Mouse (Mus musculus) right cerebral cortex, postnatal 4 days (tissue): ENCODE data around the gene Gm12216.
"Not testable (repeated sequence)": the region's sequence is repeated elsewhere in the genome, so short reads cannot be mapped to it uniquely, and the experiment has no call there.

Experiments
- DNase-seq: peaks from one replicate; pipeline ENCODE4 v3.0.0-alpha.2; 2022

Gene Gm12216

DNA sequence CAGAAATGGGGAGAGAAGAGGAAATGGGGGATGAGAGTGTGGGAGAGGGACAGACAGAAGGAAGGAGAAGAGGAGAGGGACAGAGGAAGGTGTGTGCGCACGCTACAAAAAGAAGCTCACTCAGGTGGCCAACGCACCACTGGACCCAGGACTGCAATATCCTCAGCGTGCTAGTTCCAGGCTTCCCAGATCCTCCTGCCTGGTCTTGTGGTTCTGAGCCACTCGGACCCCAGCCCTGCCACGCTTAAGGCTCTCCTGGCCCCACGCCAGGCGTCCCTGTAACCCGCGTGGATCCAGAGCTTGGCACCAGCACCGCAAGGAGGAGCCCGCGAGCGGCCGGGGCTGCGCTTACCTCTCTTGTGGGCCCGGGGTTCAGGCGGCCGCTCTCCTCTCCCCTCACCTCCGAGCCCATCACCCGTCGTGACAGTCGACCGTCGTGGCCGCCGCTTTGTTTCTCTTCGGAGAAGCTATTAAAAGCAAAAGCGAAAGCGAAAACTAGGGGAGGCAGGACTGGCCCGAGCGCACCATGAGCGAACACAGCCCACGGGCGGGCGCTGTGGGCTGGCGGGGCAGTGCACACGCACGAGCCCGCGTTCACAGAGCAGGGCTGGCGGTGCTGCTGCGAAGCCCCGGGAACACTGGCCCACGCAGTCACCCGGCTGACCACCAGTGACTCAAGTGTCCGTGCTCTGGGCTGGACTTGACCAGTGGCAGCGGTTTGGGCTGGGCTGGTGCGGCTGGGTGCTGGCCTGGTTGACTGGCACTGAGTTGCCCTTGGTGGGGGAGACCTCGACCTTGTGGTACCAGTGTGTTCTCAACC lies at the start of gene Gm12216:
Gene Gm12216 (minus strand): TSS at position 496 of the 820 bp plus-strand sequence.
- DNase-seq, result peak; percentile 18

DNA sequence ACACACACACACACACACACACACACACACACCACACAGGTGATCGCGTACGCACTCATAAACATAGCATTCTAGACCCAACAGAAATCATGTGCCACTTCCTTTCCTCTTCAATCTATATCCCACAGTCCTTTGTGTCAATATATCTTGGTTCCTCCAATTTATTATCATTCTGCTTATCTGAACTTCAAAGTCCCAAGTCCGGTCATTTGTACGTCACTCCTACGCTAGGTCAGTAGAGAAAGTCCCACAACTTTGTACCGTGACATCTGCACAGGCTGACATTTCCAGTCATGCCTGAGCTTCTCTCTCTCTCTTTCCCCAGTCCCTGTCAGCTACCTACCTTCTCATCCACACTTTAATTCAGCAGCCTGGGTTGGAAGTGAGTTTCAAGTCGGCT lies 49.6 kb upstream of the Gm12216 start:
- DNase-seq, result no peak

DNA sequence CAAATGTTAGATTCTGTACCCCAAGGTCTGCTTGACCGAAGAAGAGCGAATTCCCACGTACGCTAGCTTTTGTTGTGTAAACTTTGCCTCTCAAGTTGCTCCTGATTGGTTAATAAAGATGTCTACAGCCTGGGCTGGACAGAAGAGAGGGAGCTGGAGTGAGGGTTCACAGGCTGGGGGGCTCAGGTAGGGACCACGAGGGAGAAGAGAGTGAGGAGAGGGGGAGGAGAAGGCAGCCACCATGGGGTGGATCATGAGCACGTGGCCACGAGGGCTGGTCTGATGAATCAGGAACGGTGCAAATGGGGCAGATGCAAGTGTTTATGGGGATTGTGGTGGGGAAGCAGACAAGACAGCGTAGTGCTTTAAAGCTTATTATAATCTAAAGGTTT lies 45.5 kb upstream of the Gm12216 start:
- no peak for DNase-seq

DNA sequence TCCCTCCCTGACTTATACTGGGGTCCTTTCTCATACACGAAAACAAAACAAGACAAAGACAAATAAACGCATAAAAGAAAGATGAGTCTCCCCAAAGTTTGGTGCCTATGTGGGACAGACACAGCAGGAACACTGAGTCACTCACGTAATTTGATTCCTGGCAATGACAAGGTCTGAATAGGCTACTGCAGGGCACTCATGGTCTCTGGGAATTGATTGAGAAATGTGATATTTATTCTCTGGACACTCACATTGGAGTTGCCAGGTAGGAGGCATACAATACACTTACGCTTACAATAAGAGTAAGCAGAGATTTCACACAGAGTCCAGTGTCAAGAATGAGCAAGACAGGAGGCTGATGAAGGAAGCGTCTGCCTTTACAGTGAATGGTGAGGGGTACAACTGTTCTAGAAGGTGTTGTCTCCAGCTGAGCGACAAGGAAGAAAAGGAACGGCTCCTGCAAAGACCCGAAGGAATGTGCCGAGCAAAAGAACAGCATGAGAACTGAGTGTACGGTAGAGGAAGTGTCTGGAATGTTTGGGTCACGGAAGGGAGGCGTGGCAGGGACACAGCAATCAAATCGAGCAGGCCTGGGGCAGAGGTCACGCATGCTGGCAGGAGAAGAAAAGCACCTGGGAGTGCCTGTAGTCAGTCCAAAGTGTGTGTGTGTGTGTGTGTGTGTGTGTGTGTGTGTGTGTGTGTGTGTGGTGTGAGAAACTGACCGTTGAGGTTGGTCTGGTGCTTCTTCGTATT lies 44.9 kb upstream of the Gm12216 start:
- no peak for DNase-seq

DNA sequence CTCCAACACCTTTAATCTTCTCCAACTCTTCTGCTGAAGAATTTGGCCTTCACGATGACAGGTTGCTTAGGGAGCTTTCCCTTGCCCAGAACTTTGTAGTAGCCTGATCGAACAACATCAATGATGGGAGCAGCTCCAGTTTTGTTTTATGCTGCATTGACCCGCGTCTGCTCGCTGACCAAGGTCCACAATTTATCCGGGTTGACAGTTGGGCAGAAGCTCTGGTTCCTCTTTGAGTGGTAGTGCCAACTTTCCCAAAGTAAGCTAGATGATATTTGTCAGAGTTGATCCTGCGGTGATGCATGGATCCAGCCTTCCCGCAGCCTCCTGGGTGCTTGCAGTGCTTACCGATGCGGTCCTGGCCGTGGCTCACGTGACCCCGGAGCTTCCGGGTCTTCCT lies 43.7 kb upstream of the Gm12216 start:
- no peak for DNase-seq

DNA sequence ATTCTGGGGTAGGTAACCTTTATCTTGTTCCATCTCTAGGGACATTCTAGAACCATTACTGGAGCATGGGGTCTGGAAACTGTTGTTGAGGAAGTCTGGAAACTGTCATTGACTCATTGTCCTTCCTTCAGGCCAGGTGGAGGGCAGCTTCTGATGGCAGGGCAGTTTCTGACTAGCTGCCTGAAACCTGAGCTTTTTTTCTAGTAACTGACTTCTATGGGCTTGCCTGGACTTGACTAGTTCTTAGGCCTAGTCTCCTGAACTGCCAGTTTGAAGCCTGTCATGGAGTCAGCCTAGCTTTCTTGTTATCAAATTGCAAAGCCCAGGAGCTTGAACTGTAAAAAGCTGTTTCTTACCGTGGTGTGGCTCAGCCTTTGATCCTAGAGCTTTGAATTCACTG lies 41.9 kb upstream of the Gm12216 start:
- no peak for DNase-seq

DNA sequence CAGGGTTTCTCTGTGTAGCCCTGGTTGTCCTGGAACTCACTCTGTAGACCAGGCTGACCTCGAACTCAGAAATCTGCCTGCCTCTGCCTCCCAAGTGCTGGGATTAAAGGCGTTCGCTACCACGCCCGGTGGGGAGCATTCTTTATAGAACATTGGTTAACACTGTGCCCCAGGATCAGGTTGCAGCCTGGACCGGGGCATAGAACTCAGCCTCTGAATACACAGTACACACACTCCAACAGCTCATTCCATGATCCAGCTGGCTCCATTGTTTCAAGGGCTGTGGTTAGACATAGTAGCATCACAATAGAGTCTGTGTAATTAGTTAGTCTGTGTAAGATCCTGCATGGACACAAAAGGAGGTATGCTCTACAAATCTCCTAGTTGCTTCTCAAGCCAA lies 40.9 kb upstream of the Gm12216 start:
- no peak for DNase-seq

DNA sequence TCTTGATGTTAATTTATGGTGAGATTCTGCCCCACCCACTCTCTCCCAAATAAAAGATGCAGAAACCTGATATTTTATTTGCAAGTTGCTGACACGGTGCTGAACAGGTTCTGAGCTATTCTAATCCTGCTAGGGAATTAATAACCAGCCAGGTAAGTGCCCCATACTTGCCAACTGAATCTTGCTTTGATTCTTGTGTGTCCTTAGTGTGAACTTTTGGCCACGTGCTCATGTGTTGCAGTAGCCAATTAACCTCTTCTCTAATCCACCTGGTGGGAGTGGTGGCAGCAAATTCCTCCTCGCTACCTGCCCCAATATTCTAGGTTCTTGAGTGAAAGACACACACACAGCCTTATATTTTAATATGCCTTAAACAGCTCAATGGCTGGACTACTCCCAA lies 39.9 kb upstream of the Gm12216 start:
- no peak for DNase-seq

DNA sequence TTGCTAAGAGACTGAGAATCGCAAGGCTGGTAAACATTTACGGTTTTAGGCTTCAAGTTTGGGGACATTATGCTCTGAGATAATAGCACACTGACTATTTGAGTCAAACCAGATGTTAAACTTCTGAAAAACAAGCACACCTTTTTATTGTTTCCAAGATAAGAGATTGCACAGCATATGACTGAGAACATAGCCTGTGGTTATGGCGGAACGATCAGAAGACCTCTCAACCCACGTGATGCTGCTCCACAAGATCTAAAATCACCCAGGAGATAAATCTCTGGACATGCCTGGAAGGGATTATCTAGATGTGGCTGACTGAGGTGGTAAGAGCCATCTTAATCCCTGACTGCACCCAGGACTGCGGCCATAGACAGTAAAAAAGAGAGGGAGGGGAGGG lies 37.9 kb upstream of the Gm12216 start:
- no peak for DNase-seq

DNA sequence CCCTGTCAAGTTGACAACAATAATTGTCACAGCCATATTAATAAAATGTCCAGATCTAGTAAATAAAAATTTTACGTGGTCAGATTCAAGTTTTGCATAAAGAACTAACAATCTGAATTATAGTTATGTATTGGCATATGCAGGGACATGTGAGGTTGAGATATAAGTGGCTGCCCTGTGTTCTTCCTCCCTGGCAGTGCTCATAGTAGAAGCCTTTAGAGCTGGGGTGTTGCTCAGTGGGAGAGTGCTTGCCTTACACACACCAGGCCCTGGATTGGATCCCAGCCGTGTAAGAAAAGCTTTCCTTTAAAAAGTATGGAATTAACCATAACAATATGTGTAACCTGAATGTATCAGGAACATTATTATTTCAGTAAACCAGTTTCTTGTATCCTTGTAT lies 34.4 kb upstream of the Gm12216 start:
- DNase-seq, result no peak

DNA sequence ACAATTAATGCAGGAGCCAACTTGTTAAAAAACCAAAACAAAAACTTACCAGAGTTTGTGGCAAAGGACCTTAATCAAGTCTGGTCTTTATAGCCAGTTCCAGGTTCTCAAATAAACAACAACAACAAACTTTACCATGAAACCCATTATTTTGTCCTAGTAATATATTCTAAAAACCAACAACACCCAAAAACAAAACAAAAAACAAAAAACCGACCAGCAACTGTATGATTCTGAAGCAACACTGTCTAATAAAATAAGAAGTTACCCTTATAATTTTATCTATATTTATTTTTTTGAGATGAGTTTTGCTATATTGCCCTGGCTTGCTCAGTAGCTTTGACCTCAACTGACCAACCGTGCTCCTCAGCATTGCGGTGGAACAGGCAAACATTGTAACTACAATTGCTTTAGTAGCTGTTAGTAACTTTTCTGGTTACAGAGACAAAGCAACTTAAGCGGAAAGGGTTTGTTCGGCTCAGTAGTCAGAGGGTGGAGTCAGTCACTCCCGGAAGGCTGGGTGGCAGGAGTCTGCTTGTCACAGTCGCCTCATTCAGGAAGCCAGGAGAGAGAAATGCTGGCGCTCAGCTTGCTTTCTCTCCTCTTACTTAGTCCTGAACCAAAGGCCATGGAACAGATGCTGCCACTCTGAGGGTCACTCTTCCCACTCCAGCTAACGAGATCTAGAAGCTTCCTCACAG lies 33.8 kb upstream of the Gm12216 start:
- DNase-seq, result no peak

DNA sequence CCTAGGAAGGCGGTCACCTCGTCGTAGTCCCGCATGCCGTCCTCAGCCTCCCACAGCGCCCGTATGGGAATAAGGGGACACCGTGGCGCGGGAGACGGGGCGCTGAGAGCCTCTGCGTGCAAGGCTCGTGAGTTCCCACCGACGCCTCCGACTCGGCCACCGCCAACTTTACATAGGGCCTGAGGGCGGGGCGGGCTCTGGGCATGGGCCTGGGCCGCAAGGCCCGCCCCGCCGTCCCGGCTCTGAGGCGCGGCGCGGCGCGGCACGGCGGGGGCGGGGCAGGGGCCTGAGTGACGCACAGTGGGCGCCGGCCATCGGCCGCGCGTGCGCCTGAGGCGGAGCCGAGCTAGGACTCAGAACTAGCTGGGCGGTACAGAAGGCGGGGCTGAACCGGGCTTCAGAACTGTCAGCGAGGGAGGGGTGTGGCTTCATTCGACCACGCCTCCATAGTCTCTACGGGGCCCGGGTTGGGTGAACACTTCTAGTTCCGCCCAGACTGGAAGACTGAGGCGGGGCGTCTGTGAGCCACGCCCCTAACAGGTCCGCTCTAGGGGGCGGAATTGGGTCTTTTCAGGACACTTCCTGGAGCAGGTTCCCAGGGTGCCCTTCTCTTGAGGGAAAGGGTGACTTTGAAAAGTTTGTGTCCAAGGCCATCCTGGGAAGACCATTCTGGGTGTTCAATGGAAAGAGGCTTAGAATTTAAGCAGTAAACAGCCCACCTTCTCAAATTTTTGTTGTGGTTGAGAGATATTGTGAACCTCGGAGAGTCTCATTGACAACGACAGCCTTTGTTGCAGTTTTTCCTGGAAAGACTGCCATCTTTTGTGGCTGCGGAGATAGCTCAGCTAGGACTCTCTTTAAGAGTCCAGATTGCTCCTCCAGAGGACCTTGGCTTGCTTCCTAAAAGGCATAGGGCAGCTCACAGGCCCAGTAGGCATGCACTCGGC lies 32.7 kb upstream of the Gm12216 start, which contains the start of gene Slc22a5:
Gene Slc22a5 (minus strand): TSS at position 156 of the 947 bp plus-strand sequence.
- DNase-seq, result peak; percentile 96

DNA sequence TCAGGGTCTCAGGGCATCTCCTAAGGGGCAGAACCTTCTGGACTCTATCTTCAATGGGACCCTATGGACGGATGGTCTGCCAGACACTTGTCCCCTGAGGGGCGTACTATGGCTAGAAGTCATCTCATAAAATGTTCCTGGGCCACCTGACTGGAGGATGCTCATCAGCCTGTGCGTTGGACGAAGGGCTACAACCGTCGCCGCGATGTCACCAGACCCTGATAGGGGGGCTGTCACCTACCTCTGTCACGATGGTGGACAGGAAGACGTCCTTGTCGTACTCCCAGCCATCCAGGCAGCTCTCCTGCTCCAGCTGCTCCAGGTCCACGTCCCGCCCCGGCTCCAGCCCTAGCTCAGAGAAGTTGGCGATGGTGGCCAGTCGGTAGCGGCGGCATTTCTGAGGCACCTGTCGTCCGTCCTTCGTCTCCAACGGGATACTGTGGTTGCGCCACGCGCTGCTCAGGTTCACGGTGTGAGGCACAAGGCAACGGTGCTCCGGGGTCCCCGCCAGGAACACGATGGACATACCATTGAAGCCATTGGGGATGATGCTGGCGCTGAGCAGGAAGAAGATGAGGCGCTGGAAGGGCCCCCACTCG lies 31.9 kb upstream of the Gm12216 start:
- DNase-seq, result no peak

DNA sequence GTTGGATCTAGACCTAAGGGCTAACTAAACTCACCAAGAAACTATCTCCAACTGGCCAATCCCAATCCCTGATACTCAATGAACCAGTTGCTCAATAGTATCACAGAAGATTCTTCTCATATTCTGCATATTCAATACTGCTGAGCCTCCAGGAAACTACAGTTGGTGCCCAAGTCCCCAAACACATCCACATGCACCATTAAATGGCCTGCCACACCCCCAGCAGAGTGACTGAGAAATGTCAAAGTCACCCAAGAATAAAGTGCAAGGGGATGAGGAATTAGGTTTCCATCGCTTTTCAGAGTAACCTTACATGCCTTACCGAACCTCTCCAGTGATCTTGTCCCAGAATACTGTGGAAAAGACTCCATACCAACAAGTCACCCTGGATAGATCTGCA lies 31.2 kb upstream of the Gm12216 start:
- DNase-seq, result no peak

DNA sequence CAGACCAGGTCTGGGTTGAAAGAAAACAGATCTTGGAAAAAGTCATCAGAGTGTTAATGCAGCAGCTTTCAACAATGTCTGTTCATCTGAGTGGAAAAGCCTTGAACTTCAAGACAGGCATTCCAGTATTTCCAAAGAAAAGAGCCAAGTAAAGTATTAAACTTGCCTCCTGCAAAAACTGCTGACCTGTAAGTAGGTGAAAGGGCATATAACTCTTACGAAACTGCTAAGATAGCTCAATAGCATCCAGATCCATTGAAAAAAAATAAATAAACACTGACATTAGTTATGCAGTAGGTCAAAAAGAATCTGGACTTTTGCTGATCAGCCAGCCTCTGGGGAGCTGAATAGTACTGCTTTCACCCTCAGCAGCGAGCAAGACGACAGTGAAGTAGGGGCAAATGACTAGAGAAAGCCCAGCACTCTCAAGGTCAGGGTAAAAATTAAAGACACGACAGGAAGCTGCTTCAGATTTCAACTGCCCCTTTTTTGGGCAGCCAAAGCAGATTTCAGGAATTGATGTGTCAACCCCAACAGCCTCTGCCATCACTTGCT lies 30.1 kb upstream of the Gm12216 start:
- DNase-seq, result no peak

DNA sequence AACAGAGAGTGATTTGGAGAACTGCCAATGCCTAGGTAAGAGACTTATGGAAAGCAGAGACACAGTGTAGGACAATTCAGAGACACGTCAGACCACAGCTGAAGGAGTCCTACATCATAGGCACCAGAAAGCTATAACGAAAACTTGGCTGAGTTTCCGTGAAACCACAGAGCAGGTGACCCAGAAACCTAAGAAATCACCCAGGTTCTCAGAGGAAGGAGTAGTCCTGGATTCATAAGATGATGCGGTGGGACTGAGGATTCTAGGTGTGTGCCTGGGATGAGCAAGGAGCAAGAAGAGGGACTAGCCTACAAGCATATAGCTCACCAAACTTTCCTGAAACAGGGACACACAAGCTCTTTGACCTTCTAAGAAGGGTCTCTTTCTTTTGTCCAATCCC lies 29.2 kb upstream of the Gm12216 start:
- DNase-seq, result no peak

DNA sequence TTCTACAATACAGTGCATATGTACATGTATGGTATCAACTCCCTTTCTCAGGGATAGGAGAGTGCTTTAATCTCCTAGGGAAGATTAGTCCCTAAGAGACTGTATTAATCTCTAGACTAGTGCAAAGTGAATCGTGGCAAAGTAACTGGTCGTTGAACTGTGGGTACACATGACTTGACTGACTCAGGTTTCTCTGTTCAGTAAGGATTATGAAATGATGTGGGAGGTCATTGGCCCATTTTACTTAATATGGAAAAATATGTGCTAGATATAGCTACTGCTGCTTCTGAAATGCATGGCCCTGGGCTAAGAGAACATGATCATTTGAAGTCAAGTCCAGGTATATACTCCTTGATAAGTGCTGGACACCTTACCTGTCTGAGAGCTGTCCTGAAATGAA lies 24.2 kb upstream of the Gm12216 start:
- no peak for DNase-seq

DNA sequence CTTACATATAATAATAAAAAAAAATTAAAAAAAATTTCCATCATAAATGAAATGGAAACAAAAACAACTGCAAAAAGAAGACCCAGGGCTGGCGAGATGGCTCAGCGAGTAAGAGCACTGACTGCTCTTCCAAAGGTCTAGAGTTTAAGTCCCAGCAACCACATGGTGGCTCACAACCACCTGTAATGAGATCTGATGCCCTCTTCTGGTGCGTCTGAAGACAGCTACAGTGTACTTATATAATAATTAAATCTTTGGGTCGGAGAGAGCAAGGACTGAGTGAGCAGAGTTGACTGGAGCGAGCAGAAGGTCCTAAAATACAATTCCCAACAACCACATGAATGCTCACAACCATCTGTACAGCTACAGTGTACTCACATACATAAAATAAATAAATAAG lies 19.0 kb upstream of the Gm12216 start:
- not testable (repeated sequence) for DNase-seq

DNA sequence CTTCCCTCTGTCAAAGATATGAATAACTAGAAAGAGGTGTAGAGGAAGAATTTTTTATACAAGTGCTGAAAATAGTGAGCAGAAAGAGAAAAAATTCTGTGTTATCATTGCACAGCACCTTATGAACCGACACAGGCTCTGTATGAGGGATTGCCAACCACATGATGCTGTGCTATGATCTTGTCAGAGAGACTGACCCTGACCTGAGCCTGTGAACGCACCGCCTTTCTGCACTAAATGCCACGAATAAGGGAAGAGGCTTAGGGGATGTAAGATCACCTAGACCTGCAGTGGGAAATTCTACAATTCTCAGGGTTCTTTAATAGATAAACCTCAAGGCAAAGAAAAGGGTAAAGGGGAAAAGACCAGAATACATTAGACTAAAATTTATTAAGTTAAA lies 17.4 kb upstream of the Gm12216 start:
- no peak for DNase-seq

DNA sequence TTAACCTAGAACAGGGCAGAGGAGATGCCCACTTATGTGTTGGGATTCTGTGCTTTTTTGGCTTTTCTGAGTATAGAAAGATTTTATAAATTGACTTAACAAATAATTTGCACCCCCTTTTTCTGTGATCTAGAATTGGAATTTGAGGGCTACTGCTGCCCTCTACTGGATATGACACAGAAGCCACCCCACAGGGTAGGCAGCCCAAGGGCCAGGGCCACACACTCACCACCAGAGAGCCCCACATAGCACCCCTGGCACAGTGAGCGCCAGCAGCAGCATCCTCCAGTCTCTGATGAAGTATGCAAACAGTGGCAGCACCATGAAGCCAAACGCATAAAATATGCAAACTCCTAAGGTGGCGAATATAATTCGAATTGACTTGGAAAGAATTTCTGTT lies 15.7 kb upstream of the Gm12216 start:
- no peak for DNase-seq

DNA sequence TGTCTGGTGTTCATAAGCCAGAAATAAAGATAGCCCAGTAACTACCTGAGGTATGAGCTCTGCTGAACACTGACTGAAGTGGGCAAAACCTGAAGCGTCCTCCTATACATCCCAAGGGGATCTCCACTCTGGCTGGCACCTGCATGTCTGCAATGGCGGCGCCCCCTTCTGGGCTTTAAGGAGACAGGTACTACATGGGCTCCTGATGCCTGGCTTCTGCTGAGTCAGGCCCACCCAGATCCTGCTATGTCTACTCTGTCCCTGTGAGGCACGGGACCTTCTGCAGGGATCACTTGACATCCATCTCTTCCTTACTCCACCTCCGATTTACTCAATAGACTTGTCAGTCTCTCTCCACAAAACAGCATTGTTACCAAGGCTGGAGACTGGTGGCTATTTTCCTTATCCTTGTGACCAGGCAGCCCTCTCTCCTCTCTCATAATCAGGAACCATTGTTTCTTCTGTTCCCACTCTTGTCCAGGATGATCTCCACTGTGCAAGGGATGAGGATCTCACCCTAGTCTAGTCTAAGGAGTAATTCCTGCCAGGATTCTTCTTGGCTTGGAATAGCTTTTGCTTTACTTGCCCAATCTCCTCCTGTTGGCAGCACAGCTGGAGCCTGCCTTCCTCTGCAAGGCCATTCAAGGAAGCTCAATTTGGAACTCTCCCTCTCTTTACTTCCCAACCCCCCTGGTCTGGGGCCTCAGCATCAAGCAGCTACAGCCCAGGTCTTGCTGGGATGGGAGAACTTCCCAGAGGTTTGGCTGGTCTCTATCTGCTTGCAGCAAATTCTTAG lies 15.1 kb upstream of the Gm12216 start:
- not testable (repeated sequence) for DNase-seq
